Mouse (Mus musculus): ENCODE results near the gene Nacad.

DNA sequence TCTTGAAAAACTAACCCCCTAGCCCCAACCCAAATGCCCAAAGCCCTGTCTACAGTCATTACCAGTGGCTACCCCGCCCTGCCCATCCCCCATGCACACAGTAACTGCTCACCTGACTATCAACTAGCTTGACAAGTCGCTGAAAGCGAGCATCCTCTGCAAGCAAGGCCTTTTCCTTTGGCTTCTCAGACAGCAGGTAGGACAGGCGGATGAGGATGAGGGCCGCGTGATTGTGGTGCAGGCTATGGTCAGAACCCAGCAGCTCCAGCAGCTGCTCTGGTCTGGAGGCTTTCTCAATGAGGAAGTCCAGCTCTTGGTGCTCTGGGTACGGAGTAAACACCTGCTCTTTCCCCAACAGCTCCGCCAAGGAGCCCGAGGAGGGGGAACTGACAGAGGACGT is 17.9 kb upstream of the Nacad start:
- TF ChIP-seq CTCF (IDR thresholded peaks at IDR 0.05; ENCODE audit: control insufficient read depth, insufficient read depth, low read length): no peak
- no peak for TF ChIP-seq POLR2A (IDR thresholded peaks at IDR 0.05; ENCODE audit: borderline replicate concordance, control insufficient read depth, low read depth, low read length)

Data from bone marrow, adult 2 months (tissue).